Mouse (Mus musculus) cerebellum, adult 18-20 months (tissue): ENCODE data around the gene Fam184b.
"Not testable (repeated sequence)": the region's sequence is repeated elsewhere in the genome, so short reads cannot be mapped to it uniquely, and the experiment has no call there.

Source experiments
- DNase-seq, 2 experiments: peaks; one replicate each; pipeline ENCODE4 v3.0.0; 2021

Fam184b gene

GRCm38 (mm10) chr5:45638806-45639714 lies at the start of gene Fam184b:
Fam184b (minus strand) TSS chr5:45639614.
- DNase-seq, result peak; percentile 80 to 81

- DNase-seq, result no peak
Observed at GRCm38 (mm10) chr5:45689152-45689551, 49.7 kb upstream of the Fam184b start.

- DNase-seq, result no peak
Observed at GRCm38 (mm10) chr5:45686223-45686622, 46.8 kb upstream of the Fam184b start.

- no peak for DNase-seq
Observed at GRCm38 (mm10) chr5:45685243-45685642, 45.8 kb upstream of the Fam184b start.

- no peak for DNase-seq
Observed at GRCm38 (mm10) chr5:45683388-45683787, 44.0 kb upstream of the Fam184b start.

GRCm38 (mm10) chr5:45679955-45680354 lies 40.5 kb upstream of the Fam184b start:
- no peak for DNase-seq

- no peak for DNase-seq
Observed at GRCm38 (mm10) chr5:45677639-45678038, 38.2 kb upstream of the Fam184b start.

GRCm38 (mm10) chr5:45675032-45675431 lies 35.6 kb upstream of the Fam184b start:
- DNase-seq, result no peak

GRCm38 (mm10) chr5:45670894-45671494 lies 31.6 kb upstream of the Fam184b start:
- no peak for DNase-seq

GRCm38 (mm10) chr5:45670280-45670670 lies 30.9 kb upstream of the Fam184b start:
- DNase-seq, result no peak

GRCm38 (mm10) chr5:45669598-45670279 lies 30.3 kb upstream of the Fam184b start, which contains the start of gene Ncapg:
Ncapg (plus strand) TSS chr5:45669919.
- DNase-seq, result peak; percentile 98 to 99

- DNase-seq, result no peak
Observed at GRCm38 (mm10) chr5:45669234-45669597, 29.8 kb upstream of the Fam184b start.

- peak in 1 of 2 experiments; percentile 14 for DNase-seq
Observed at GRCm38 (mm10) chr5:45668831-45669230, 29.4 kb upstream of the Fam184b start.

- DNase-seq, result no peak
Observed at GRCm38 (mm10) chr5:45668324-45668723, 28.9 kb upstream of the Fam184b start.

GRCm38 (mm10) chr5:45658406-45658805 lies 19.0 kb upstream of the Fam184b start:
- DNase-seq, result not testable (repeated sequence)

- DNase-seq, result no peak
Observed at GRCm38 (mm10) chr5:45651026-45651703, 11.8 kb upstream of the Fam184b start.

GRCm38 (mm10) chr5:45639715-45640092 lies 290 bp upstream of the Fam184b start:
- DNase-seq, result peak; percentile 8 to 43

- DNase-seq, result peak; percentile 8 to 26
Observed at GRCm38 (mm10) chr5:45638378-45638777, 1.0 kb downstream of the Fam184b start.

GRCm38 (mm10) chr5:45629470-45629869 lies 9.9 kb downstream of the Fam184b start:
- DNase-seq, result no peak

GRCm38 (mm10) chr5:45627771-45628170 lies 11.6 kb downstream of the Fam184b start:
- peak; percentile 50 to 63 for DNase-seq

- DNase-seq, result no peak
Observed at GRCm38 (mm10) chr5:45621511-45621910, 17.9 kb downstream of the Fam184b start.

- no peak for DNase-seq
Observed at GRCm38 (mm10) chr5:45599056-45599455, 40.4 kb downstream of the Fam184b start.
